Mouse (Mus musculus) splenic B cell, adult 2 months (primary cell): ENCODE results near the gene Cnot10.

Experiments
- DNase-seq: peaks from one replicate; pipeline ENCODE4 v3.0.0-alpha.2; 2011; ENCODE audit warnings: low read depth, low spot score
- H3K27me3 ChIP-seq: 2 replicates; pipeline ENCODE4 v1.6.1; 2012; ENCODE audit warnings: mild to moderate bottlenecking, low read length, moderate library complexity, mixed read lengths; ENCODE audit not compliant: control insufficient read depth, poor library complexity, insufficient read depth, severe bottlenecking
- H3K36me3 ChIP-seq: 2 replicates; pipeline ENCODE4 v1.6.1; 2012; ENCODE audit warnings: mild to moderate bottlenecking, low read length, moderate library complexity, mixed read lengths; ENCODE audit not compliant: control insufficient read depth, poor library complexity, insufficient read depth, severe bottlenecking

The Cnot10 gene

DNA sequence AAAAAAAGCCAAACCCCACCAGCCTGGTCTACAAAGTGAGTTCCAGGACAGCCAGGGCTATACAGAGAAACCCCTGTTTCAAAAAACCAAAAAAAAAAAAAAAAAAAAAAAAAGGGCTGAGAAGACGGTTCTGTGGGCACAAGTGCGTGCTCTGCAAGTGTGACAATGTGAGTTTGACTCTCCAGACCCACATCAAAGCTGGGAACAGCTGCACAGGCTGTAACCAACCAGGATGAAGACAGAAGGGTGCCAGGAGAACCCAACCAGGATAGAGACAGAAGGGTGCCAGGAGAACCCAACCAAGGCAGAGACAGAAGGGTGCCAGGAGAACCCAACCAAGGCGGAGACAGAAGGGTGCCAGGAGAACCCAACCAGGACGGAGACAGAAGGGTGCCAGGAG lies 3.8 kb downstream of the Cnot10 start:
- Histone ChIP-seq H3K36me3 (0 out of 2 replicates have a peak, but pooled peaks cover 3% of the 10 kb centered on the region), H3K27me3 (no peaks in the 10 kb centered on the region)
- DNase-seq: no peak

DNA sequence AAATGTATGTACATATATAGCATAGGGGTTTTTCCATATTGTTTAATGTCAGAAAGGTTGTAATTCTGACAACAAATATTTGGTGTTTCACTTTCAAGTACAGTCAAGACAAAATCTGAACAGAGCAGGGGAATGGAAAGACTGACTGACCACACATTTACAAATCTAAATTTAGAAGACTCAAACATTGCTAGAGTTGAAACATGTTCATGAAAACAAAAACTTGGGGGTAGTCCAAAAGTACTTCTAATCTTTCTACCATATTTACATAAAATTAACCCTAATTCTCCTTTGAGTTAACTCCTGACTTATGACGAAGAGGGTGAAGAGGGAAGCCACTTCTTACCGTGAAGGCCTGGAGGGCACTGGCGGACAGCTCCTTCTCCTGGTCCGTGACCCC lies 7.7 kb downstream of the Cnot10 start:
- Histone ChIP-seq H3K36me3 (0 out of 2 replicates have a peak, but pooled peaks cover 3% of the 10 kb centered on the region), H3K27me3 (no peaks in the 10 kb centered on the region)
- DNase-seq: peak; percentile 47

DNA sequence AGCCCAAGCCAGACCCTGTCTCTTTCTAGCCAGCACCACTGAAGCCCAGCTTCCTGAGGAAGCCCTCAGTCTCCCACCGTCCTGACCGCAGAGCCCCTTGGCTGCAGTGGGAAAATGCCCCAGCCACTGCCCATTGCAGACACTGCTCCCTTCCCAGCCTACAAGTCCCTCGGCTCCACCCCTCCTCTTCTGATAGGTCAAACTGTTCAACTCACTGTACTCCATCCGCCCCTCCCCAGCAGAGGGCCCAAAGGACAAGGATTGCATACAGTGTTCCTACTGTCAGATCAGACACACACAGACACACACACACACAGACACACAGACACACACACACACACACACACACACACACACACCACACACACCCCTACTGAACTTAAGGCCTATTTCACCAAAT lies 13.3 kb downstream of the Cnot10 start:
- Histone ChIP-seq H3K36me3 (peaks cover 11% of the 10 kb centered on the region), H3K27me3 (no peaks in the 10 kb centered on the region)
- no peak for DNase-seq

GRCm38 (mm10) chr9:114624178-114624577 lies 15.8 kb downstream of the Cnot10 start:
- Histone ChIP-seq H3K27me3 (no peaks in the 10 kb centered on the region), H3K36me3 (peaks cover 14% of the 10 kb centered on the region)
- DNase-seq: no peak

DNA sequence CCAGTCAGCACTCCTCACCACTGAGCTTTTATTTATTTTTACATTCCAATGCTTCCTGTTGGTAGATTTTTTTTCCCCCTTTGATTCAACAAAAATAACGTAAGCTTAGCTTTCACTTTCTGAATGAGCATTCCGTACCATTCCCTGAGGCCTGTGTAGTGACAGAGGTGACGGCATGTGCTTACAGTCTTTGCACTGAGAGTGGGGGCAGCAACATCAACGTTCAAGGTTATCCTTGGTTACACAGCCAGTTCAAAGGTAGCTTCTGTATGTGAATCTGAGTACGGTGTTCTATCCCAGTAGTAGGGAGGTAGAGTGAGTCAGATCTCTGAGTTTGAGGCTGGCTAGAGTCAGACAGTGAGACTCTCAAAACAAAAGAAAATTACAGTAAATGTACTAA lies 18.8 kb downstream of the Cnot10 start:
- peaks cover 18% of the 10 kb centered on the region for H3K36me3 ChIP-seq
- no peak for DNase-seq
- H3K27me3 ChIP-seq: no peaks in the 10 kb centered on the region

GRCm38 (mm10) chr9:114614176-114614953 lies 25.6 kb downstream of the Cnot10 start:
- no peaks in the 10 kb centered on the region for H3K27me3 ChIP-seq
- no peak for DNase-seq
- H3K36me3 ChIP-seq: peaks cover 17% of the 10 kb centered on the region

DNA sequence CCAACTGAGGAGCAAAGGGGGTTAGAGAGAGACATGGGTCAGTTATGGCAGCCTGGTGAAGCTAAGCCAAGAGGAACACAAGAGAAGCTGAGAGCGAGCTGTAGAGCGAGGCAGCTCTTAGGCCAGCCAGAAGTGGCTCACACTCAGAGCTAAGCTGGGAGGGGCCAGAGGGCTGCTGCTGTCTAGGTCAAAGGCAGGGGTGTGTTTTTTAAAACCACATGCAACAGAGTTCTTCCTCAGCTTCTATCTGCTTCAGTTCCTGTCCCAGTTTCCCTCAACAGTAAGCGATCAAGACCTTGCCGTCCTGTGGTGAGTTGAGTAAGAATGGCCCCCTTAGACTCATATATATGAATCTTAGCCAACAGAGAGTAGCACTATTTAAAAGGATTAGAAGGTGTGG lies 27.0 kb downstream of the Cnot10 start:
- Histone ChIP-seq H3K27me3 (no peaks in the 10 kb centered on the region), H3K36me3 (peaks cover 11% of the 10 kb centered on the region)
- DNase-seq: no peak

DNA sequence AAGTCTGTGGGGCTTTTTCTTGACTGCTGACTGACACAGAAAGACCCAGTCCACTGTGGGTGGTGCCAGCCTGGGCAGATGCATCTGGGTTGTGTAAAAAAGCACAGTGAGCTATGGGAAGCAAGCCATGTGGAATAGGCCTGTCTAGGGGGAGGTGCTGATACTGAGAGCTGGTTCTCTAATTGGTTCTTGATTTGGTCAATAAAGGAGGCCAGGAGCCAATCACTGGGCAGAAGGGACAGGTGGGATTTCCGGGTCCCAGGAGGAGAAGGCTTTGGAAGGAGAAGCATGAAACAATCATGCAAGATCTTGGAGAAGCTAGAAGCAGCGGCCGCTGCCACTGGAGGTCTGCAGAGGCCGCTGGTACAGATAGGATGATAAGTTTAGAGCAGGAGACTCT lies 27.4 kb downstream of the Cnot10 start:
- no peak for DNase-seq

DNA sequence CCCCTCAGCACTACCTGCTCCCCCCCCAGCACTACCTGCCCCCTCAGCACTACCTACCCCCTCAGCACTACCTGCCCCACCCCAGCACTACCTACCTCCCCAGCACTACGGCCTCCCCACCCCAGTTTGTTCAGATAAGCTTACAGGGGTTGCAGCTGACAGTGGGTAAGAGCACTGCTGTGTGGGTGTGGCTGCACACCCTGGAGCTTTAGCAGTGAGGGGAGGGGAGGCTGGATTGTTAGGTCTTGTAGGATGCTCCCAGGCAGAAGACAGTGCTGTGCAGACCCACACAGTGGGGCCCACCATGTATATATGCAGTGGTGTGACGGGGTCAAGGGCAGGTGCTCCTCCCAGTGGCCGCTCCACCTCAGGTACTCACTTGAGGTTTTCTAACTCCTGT lies 29.7 kb downstream of the Cnot10 start:
- H3K36me3 ChIP-seq: peaks cover 8% of the 10 kb centered on the region
- no peak for DNase-seq

More for the DNA sequence above, 27.4 kb downstream of the Cnot10 start:
- no peaks in the 10 kb centered on the region; the same call in 1 of the 2 replicates for H3K27me3 ChIP-seq
- peaks cover 13% of the 10 kb centered on the region for H3K36me3 ChIP-seq

DNA sequence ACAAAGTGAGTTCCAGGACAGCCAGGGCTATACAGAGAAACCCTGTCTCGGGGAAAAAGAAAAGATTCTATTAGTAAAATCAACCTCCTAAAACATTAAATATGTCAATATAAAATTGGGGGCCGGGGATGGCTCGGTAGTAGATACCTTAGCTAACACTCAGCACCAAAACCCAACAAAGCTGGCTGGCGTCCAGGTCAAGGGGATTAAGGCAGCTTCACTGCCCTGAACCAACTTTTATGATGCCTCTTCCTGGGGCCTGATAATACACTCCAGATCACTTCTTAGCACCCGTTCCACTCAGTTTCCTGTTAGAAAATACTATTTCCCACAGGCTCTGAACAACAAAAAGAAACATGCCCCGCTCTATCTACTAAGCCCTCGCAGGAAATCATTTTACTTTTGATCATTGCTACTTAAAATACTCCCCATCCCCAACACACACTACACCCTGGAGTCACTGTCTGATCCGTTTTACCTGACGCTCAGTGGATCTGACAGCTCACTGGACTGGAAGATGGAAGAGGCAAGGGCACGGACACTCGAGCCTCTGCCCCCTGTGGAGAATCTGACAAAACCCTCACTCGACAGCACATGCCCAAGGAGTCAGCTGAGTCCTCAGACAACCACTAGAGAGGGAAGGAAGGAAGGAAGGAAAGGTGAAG lies 36.0 kb downstream of the Cnot10 start:
- no peaks in the 10 kb centered on the region; the same call in 1 of the 2 replicates for H3K27me3 ChIP-seq
- DNase-seq: no peak
- H3K36me3 ChIP-seq: peaks cover 1% of the 10 kb centered on the region

More for the DNA sequence above, 29.7 kb downstream of the Cnot10 start:
- no peaks in the 10 kb centered on the region; the same call in 1 of the 2 replicates for H3K27me3 ChIP-seq

GRCm38 (mm10) chr9:114601096-114601495 lies 38.9 kb downstream of the Cnot10 start:
- Histone ChIP-seq H3K36me3 (peaks cover 2% of the 10 kb centered on the region), H3K27me3 (no peaks in the 10 kb centered on the region)
- no peak for DNase-seq

DNA sequence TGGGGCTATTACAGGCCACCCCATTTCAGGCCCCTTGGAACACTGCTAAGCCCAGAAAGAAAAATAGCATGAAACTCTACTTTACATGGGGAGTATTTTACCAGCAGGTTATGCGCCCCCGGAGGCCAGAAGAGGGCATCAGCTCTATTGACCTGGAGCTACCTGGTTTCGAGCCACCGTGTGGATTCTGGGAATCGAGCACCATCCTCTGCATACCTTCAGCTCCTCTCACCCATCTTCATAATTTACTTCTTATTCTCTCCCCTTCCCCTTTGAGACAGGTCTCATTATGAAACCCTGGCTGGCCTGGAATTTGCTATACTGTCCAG lies 55.0 kb downstream of the Cnot10 start:
- DNase-seq: peak; percentile 17
- H3K36me3 ChIP-seq: 0 out of 2 replicates have a peak, but pooled peaks cover 2% of the 10 kb centered on the region
- H3K27me3 ChIP-seq: no peaks in the 10 kb centered on the region

DNA sequence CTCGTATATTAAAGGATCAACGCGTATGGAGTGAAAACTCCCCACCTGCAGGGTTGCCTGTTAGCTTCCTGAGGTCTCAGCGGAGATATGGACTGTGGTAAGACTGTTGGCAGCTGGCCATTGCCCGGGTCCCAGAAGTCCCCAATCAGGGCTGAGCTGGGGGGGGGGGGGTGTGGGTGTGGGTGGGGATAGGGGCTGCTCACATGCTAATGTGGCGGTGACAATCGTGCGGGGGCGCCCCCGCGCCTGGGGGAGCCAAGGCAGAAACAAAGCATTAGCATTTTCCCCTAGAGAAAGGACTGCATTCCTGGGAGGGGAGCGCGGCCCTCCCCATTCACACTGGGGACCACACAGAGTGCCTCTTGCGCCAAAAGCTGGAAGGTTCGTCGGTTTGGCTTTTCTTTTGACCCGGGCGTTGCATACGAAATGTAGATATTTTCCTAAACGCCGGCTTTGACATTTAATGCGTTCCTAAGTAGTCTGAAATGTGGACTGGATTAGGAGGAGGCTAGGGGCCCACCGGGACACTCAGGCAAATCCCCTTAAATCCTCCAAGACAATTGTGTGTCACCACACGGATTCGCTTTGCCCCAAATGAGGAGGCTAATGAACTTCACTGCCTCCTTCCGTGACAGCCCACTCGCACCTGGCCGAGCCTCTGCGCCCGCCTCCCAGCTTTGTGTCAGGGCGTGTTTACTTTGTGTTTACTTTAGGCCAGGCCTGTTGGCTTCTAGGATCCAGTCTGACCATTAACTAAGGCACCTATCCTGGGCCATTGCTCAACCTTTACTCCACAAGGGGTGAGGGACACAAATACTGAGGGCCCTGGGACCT lies 55.6 kb downstream of the Cnot10 start:
- DNase-seq: peak; percentile 32
- no peaks in the 10 kb centered on the region for H3K27me3 ChIP-seq
- 0 out of 2 replicates have a peak, but pooled peaks cover 2% of the 10 kb centered on the region for H3K36me3 ChIP-seq

- DNase-seq: peak; percentile 54
- Histone ChIP-seq H3K36me3 (0 out of 2 replicates have a peak, but pooled peaks cover 2% of the 10 kb centered on the region), H3K27me3 (no peaks in the 10 kb centered on the region)
Measured at GRCm38 (mm10) chr9:114583812-114584182, 56.2 kb downstream of the Cnot10 start.

- DNase-seq: no peak
- no peaks in the 10 kb centered on the region for H3K27me3 ChIP-seq
- no peaks in the 10 kb centered on the region for H3K36me3 ChIP-seq
Measured at GRCm38 (mm10) chr9:114578646-114579045, 61.3 kb downstream of the Cnot10 start.
